Mouse (Mus musculus) liver, adult 2 months (tissue): Measurements from ENCODE around the gene Actr3. TPM values are rescaled to one million over a fixed set of nuclear protein-coding genes. Genes with fewer than 3 reads are reported as not detected.
"Not testable (repeated sequence)": the region's sequence is repeated elsewhere in the genome, so short reads cannot be mapped to it uniquely, and the experiment has no call there.

Experiments
- DNase-seq: peaks from one replicate; pipeline ENCODE4 v3.0.0-alpha.2; 2011; ENCODE audit warnings: low read depth, low spot score; ENCODE audit errors: extremely low read depth
- H3K27ac ChIP-seq: fragments of 200-500 bp; replicated peaks from 2 replicates; pipeline ENCODE4 v1.5.1; 2012; ENCODE audit warnings: low read depth, mild to moderate bottlenecking, control low read depth, inconsistent platforms, low read length; ENCODE audit not compliant: insufficient read depth
- H3K27me3 ChIP-seq: fragments of 200-500 bp; 2 replicates; pipeline ENCODE4 v1.6.1; 2012; ENCODE audit warnings: mild to moderate bottlenecking, moderate library complexity, low read length, inconsistent platforms; ENCODE audit not compliant: control insufficient read depth, insufficient read depth
- H3K36me3 ChIP-seq: fragments of 200-500 bp; 2 replicates; pipeline ENCODE4 v1.6.1; 2012; ENCODE audit warnings: low read length, inconsistent platforms; ENCODE audit not compliant: control insufficient read depth, insufficient read depth
- H3K4me1 ChIP-seq: fragments of 200-500 bp; 2 replicates; pipeline ENCODE4 v1.6.1; 2011; ENCODE audit warnings: low read length; ENCODE audit not compliant: control insufficient read depth, insufficient read depth
- H3K4me3 ChIP-seq: fragments of 200-500 bp; 2 replicates; pipeline ENCODE4 v1.5.1; 2011; ENCODE audit warnings: low read depth, mild to moderate bottlenecking, control low read depth, low read length, moderate library complexity; ENCODE audit not compliant: insufficient read depth
- H3K79me2 ChIP-seq: fragments of 200-500 bp; 2 replicates; pipeline ENCODE4 v1.6.1; 2012; ENCODE audit warnings: inconsistent platforms, mild to moderate bottlenecking, low read length, moderate library complexity; ENCODE audit not compliant: control insufficient read depth, insufficient read depth
- H3K9ac ChIP-seq: fragments of 200-500 bp; 2 replicates; pipeline ENCODE4 v1.6.1; 2012; ENCODE audit warnings: low read depth, mild to moderate bottlenecking, control low read depth, inconsistent platforms, low read length
- CTCF ChIP-seq: fragments of 200-500 bp; IDR thresholded peaks from 2 replicates; pipeline ENCODE4 v1.5.1; 2011; ENCODE audit warnings: low read depth, low read length, control low read depth
- POLR2A ChIP-seq: fragments of 200-500 bp; IDR thresholded peaks from 2 replicates; pipeline ENCODE4 v1.6.1; 2011; ENCODE audit warnings: low read length, control low read depth; ENCODE audit not compliant: insufficient read depth; ENCODE audit errors: extremely low read depth
- WGBS: fragments of 180-500 bp; shearing (Covaris S2); methylation state at CpG from one replicate; pipeline ENCODE4 v1.1.7; 2018; 5-methylcytosine and 5-hydroxymethylcytosine counted together
- polyA plus RNA-seq: library from polyadenylated mRNA; depleted of rRNA; stranded (reverse); fragments of >200 nt; gene quantifications from 2 replicates; pipeline ENCODE4 v1.2.3, GENCODE M21; 2012
- total RNA-seq: library from RNA; depleted of rRNA; stranded (reverse); fragments of >200 nt; gene quantifications from 2 replicates; pipeline ENCODE4 v1.2.3, GENCODE M21; 2014

Actr3 gene
- total and polyA plus RNA-seq, 2 experiments, result 16.0 to 84.1 TPM

GRCm38 (mm10) chr1:125389634-125390033, 45.9 kb downstream of the Actr3 start:
- not testable (repeated sequence) for DNase-seq, H3K36me3 ChIP-seq
- WGBS, result 62% methylated on average over 1 of the region's 1 CpGs

DNA sequence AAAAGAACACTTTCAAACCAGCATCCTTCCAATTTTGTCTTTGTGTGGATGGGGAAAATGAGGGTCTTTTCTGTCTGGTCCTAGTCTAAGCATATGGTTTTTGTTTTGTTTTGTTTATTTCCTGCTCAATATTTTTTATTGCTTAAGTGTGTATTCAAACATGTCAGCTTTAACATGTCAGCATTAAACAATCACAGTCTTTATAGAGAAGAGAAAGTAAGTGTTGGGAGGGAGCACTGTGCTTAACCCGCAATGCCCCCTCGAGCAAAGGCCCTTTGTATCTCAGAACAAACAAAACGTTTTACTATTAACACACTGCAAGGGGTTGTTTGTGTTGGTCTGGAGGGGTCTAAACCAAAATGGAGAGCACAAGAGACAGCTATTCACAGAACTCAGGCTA, 47.2 kb downstream of the Actr3 start:
- H3K79me2 ChIP-seq, result no peaks in the 10 kb centered on the region
- H3K27ac ChIP-seq, result no peak overlapping the region
- H3K9ac ChIP-seq, result no peak overlapping the region
- H3K27me3 ChIP-seq, result no peaks in the 10 kb centered on the region
- peaks cover 2% of the 10 kb centered on the region for H3K36me3 ChIP-seq
- H3K4me3 ChIP-seq, result no peak overlapping the region
- 30% methylated on average over 3 of the region's 3 CpGs for WGBS
- TF ChIP-seq CTCF, result no peak
- no peak for TF ChIP-seq POLR2A
- H3K4me1 ChIP-seq, result no peaks in the 10 kb centered on the region
- no peak for DNase-seq

More at GRCm38 (mm10) chr1:125389634-125390033, 45.9 kb downstream of the Actr3 start:
- not testable (repeated sequence) for H3K4me1 ChIP-seq, H3K27me3 ChIP-seq, H3K79me2 ChIP-seq, H3K27ac ChIP-seq, H3K4me3 ChIP-seq, H3K9ac ChIP-seq

- no peaks in the 10 kb centered on the region for H3K27me3 ChIP-seq
- no peaks in the 10 kb centered on the region for H3K4me1 ChIP-seq
- H3K36me3 ChIP-seq, result no peaks in the 10 kb centered on the region
- TF ChIP-seq POLR2A (no peak), CTCF (no peak)
- H3K79me2 ChIP-seq, result no peaks in the 10 kb centered on the region
- WGBS, result 55% methylated on average over 7 of the region's 7 CpGs
- no peak overlapping the region for H3K27ac ChIP-seq
- no peak overlapping the region for H3K4me3 ChIP-seq
- no peak for DNase-seq
- no peak overlapping the region for H3K9ac ChIP-seq
These were observed 49.3 kb downstream of the Actr3 start for GRCm38 (mm10) chr1:125386217-125386616.

DNA sequence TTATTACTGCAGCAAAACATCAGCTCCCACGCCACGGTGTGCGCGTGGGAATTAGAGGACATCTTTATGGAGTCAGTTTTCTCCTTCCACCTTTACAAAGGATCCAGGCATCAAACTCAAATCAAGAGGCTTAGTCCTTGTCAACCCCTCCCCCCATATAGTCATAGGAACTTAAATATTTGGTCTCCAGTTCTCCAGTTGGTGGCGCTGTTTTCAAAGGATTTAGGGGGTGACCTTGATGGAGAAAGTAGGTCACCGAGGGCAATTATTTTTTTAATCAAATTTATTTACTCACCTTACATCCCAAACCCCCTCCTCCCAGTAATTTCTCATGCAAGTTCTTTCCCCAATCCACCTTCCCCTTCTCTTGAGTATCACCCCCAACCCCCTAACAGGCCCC, 52.9 kb downstream of the Actr3 start:
- 62% methylated on average over 6 of the region's 6 CpGs for WGBS
- no peaks in the 10 kb centered on the region for H3K79me2 ChIP-seq
- no peaks in the 10 kb centered on the region for H3K36me3 ChIP-seq
- peak; percentile 9 for DNase-seq
- no peak overlapping the region for H3K27ac ChIP-seq
- no peaks in the 10 kb centered on the region for H3K27me3 ChIP-seq
- TF ChIP-seq POLR2A (no peak), CTCF (peak; percentile 22; the same call in 1 of the 2 replicates)
- no peak overlapping the region for H3K4me3 ChIP-seq
- H3K9ac ChIP-seq, result no peak overlapping the region
- no peaks in the 10 kb centered on the region for H3K4me1 ChIP-seq

GRCm38 (mm10) chr1:125378889-125379288, 56.6 kb downstream of the Actr3 start:
- no peaks in the 10 kb centered on the region for H3K27me3 ChIP-seq
- no peaks in the 10 kb centered on the region for H3K36me3 ChIP-seq
- 71% methylated on average over 3 of the region's 3 CpGs for WGBS
- TF ChIP-seq CTCF, result no peak
- no peak for TF ChIP-seq POLR2A
- no peak overlapping the region for H3K9ac ChIP-seq
- no peak overlapping the region for H3K27ac ChIP-seq
- no peak overlapping the region for H3K4me3 ChIP-seq
- no peaks in the 10 kb centered on the region for H3K4me1 ChIP-seq
- no peak for DNase-seq
- H3K79me2 ChIP-seq, result no peaks in the 10 kb centered on the region

DNA sequence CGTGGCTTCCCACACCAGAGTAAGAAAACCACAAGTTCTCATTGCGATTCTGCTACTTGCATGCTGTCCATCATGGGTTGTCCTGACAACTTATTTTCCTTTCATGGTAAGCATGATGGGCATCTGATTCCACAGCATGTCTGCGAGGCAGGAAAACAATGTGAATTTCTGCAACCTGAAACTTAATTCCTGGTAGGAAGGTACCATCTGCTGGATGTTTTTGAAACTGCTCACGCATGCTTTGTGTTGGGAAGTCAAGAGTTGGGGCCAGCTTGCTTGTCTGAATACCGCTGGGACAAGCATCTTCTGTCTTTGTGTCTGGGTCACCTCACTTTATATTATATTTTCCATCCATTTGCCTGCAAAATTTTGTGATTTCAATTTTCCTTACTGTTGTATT, 62.7 kb downstream of the Actr3 start:
- Histone ChIP-seq H3K27ac (no peak overlapping the region), H3K9ac (no peak overlapping the region), H3K4me3 (no peak overlapping the region), H3K4me1 (no peaks in the 10 kb centered on the region), H3K36me3 (no peaks in the 10 kb centered on the region), H3K27me3 (no peaks in the 10 kb centered on the region), H3K79me2 (no peaks in the 10 kb centered on the region)
- DNase-seq, result no peak
- 76% methylated on average over 5 of the region's 5 CpGs for WGBS
- no peak for TF ChIP-seq POLR2A
- no peak for TF ChIP-seq CTCF
